Mouse (Mus musculus): Measurements from ENCODE around the gene Depp1. TPM values are rescaled to one million over a fixed set of nuclear protein-coding genes. Genes with fewer than 3 reads are reported as not detected.

Depp1 gene
- polyA plus RNA-seq, 1 experiment, result not detected

- TF ChIP-seq CTCF (IDR thresholded peaks at IDR 0.05; ENCODE audit: low read depth, low read length), result no peak
- TF ChIP-seq EP300 (IDR thresholded peaks at IDR 0.05; ENCODE audit: insufficient read depth, low read depth, low read length), result 0 out of 2 replicates have a peak, but pooled peaks have one; percentile 20
- TF ChIP-seq POLR2A (IDR thresholded peaks at IDR 0.05; ENCODE audit: insufficient read depth, low read length), result peak; percentile 35
- no peaks in the 10 kb centered on the region for H3K36me3 ChIP-seq (ENCODE audit: control insufficient read depth, insufficient read depth, low read length, poor library complexity, severe bottlenecking)
- peak within 1 kb of the TSS; percentile 65 for H3K4me3 ChIP-seq (ENCODE audit: low read depth, low read length)
- H3K4me1 ChIP-seq (ENCODE audit: control insufficient read depth, insufficient read depth, low read length), result peaks cover 1% of the 10 kb centered on the region
- no peak within 1 kb of the TSS for H3K27ac ChIP-seq (ENCODE audit: insufficient read depth, low read length)
- no peaks in the 10 kb centered on the region for H3K27me3 ChIP-seq (ENCODE audit: control insufficient read depth, insufficient read depth, low read length, poor library complexity, severe bottlenecking)
- H3K9ac ChIP-seq (ENCODE audit: low read depth, poor library complexity, severe bottlenecking), result 0 out of 2 replicates have a peak within 1 kb of the TSS, but pooled peaks have one; percentile 11
- H3K9me3 ChIP-seq (replicated peaks; ENCODE audit: control insufficient read depth, insufficient read depth, low read length, poor library complexity, severe bottlenecking), result no peaks in the 10 kb centered on the region
Observed at GRCm38 (mm10) chr6:116673471-116674282, 23.3 kb downstream of the Depp1 start, which contains the start of gene Rassf4. TSS of gene Rassf4 (minus strand) at chr6:116673952.

- Histone ChIP-seq H3K9ac (ENCODE audit: low read depth, poor library complexity, severe bottlenecking) (0 out of 2 replicates have a peak overlapping the region, but pooled peaks have one; percentile 11), H3K36me3 (ENCODE audit: control insufficient read depth, insufficient read depth, low read length, poor library complexity, severe bottlenecking) (no peaks in the 10 kb centered on the region), H3K27ac (ENCODE audit: insufficient read depth, low read length) (no peak overlapping the region), H3K27me3 (ENCODE audit: control insufficient read depth, insufficient read depth, low read length, poor library complexity, severe bottlenecking) (no peaks in the 10 kb centered on the region), H3K9me3 (replicated peaks; ENCODE audit: control insufficient read depth, insufficient read depth, low read length, poor library complexity, severe bottlenecking) (no peaks in the 10 kb centered on the region), H3K4me1 (ENCODE audit: control insufficient read depth, insufficient read depth, low read length) (no peaks in the 10 kb centered on the region), H3K4me3 (ENCODE audit: low read depth, low read length) (peak overlapping the region; percentile 65; the same call in 1 of the 2 replicates)
- no peak for TF ChIP-seq CTCF (IDR thresholded peaks at IDR 0.05; ENCODE audit: low read depth, low read length)
- TF ChIP-seq POLR2A (IDR thresholded peaks at IDR 0.05; ENCODE audit: insufficient read depth, low read length), result no peak
- TF ChIP-seq EP300 (IDR thresholded peaks at IDR 0.05; ENCODE audit: insufficient read depth, low read depth, low read length), result no peak
Observed at GRCm38 (mm10) chr6:116674283-116674886, 24.0 kb downstream of the Depp1 start.

- H3K36me3 ChIP-seq (ENCODE audit: control insufficient read depth, insufficient read depth, low read length, poor library complexity, severe bottlenecking), result no peaks in the 10 kb centered on the region
- H3K9ac ChIP-seq (ENCODE audit: low read depth, poor library complexity, severe bottlenecking), result no peak overlapping the region
- TF ChIP-seq POLR2A (IDR thresholded peaks at IDR 0.05; ENCODE audit: insufficient read depth, low read length), result no peak
- no peak for TF ChIP-seq EP300 (IDR thresholded peaks at IDR 0.05; ENCODE audit: insufficient read depth, low read depth, low read length)
- no peak for TF ChIP-seq CTCF (IDR thresholded peaks at IDR 0.05; ENCODE audit: low read depth, low read length)
- no peak overlapping the region for H3K4me3 ChIP-seq (ENCODE audit: low read depth, low read length)
- no peaks in the 10 kb centered on the region for H3K4me1 ChIP-seq (ENCODE audit: control insufficient read depth, insufficient read depth, low read length)
- H3K9me3 ChIP-seq (replicated peaks; ENCODE audit: control insufficient read depth, insufficient read depth, low read length, poor library complexity, severe bottlenecking), result no peaks in the 10 kb centered on the region
- H3K27ac ChIP-seq (ENCODE audit: insufficient read depth, low read length), result no peak overlapping the region
- no peaks in the 10 kb centered on the region for H3K27me3 ChIP-seq (ENCODE audit: control insufficient read depth, insufficient read depth, low read length, poor library complexity, severe bottlenecking)
Observed at GRCm38 (mm10) chr6:116676355-116676913, 26.0 kb downstream of the Depp1 start.

DNA sequence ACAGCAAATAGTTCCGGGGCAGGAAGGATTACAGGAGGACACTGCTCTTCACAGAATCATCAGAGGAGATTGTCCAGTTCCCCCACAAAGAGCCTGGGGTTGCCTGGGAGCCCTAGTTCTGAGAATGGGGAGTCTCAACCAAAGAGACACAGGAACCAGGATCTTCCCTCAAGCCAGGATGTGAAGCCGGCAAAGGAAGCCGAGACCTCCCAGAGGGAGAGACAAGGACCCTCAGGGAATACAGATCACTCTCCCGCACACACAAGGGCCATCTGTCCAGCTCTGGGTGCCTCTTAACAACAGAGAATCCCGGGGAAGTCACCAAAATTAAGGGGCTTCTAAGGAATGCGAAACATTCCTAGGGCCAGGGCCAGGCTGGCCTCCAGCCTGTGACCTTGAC lies 26.9 kb downstream of the Depp1 start:
- no peaks in the 10 kb centered on the region for H3K4me1 ChIP-seq (ENCODE audit: control insufficient read depth, insufficient read depth, low read length)
- H3K9ac ChIP-seq (ENCODE audit: low read depth, poor library complexity, severe bottlenecking), result no peak overlapping the region
- no peak for TF ChIP-seq CTCF (IDR thresholded peaks at IDR 0.05; ENCODE audit: low read depth, low read length)
- no peak for TF ChIP-seq POLR2A (IDR thresholded peaks at IDR 0.05; ENCODE audit: insufficient read depth, low read length)
- no peak for TF ChIP-seq EP300 (IDR thresholded peaks at IDR 0.05; ENCODE audit: insufficient read depth, low read depth, low read length)
- H3K36me3 ChIP-seq (ENCODE audit: control insufficient read depth, insufficient read depth, low read length, poor library complexity, severe bottlenecking), result no peaks in the 10 kb centered on the region
- H3K27ac ChIP-seq (ENCODE audit: insufficient read depth, low read length), result no peak overlapping the region
- H3K4me3 ChIP-seq (ENCODE audit: low read depth, low read length), result no peak overlapping the region
- H3K27me3 ChIP-seq (ENCODE audit: control insufficient read depth, insufficient read depth, low read length, poor library complexity, severe bottlenecking), result no peaks in the 10 kb centered on the region
- no peaks in the 10 kb centered on the region for H3K9me3 ChIP-seq (replicated peaks; ENCODE audit: control insufficient read depth, insufficient read depth, low read length, poor library complexity, severe bottlenecking)

DNA sequence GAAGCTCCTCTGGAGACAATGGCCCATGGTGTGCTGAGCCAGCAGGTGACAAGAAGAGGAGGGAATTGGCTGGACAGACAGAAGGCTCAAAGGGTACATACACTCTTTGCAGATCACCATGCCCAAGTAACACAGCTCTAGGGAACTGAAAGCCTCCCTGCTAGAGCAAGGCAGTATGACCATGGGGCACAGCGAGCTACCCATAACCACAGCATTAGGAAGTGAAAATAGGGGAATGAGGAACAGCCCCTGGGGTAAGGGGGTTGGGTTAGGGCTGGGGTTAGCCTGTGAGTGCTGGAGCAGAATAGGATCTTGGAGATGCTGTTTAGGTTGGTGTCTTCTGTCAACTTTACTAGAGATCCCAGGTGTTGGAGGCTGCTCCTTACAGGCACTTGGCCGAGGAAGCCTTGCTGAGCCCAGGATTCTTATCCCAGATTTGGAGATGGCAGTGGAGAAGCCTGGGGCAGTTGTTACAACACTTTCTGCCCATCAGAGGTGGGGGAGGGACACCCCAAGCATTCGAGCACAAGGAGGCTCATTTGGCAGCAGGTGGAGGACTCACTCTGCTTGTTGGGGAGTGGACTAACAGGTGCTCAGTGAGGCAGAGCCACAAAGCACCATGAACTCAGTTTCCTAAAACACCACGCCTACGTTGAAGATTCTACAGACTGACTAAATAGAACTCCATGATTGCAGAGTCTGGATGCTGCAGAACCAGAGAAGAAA lies 29.3 kb downstream of the Depp1 start:
- Histone ChIP-seq H3K36me3 (ENCODE audit: control insufficient read depth, insufficient read depth, low read length, poor library complexity, severe bottlenecking) (no peaks in the 10 kb centered on the region), H3K4me1 (ENCODE audit: control insufficient read depth, insufficient read depth, low read length) (no peaks in the 10 kb centered on the region), H3K27me3 (ENCODE audit: control insufficient read depth, insufficient read depth, low read length, poor library complexity, severe bottlenecking) (no peaks in the 10 kb centered on the region), H3K27ac (ENCODE audit: insufficient read depth, low read length) (no peak overlapping the region), H3K9me3 (replicated peaks; ENCODE audit: control insufficient read depth, insufficient read depth, low read length, poor library complexity, severe bottlenecking) (no peaks in the 10 kb centered on the region), H3K4me3 (ENCODE audit: low read depth, low read length) (no peak overlapping the region), H3K9ac (ENCODE audit: low read depth, poor library complexity, severe bottlenecking) (no peak overlapping the region)
- no peak for TF ChIP-seq POLR2A (IDR thresholded peaks at IDR 0.05; ENCODE audit: insufficient read depth, low read length)

Measured in ES-Bruce4 (cell line).